Mouse (Mus musculus) urinary bladder, postnatal 36 days (tissue): ENCODE measurements at regions not wholly inside any gene's neighbourhood (a gene's known extent, or its start where the extent isn't known, plus 50 kb on each side); places are given as distances from the start of the nearest gene placed in this dataset.

ENCODE experiments used
- DNase-seq, 2 experiments: peaks; one replicate each; pipeline ENCODE4 v3.0.0; 2022; ENCODE audit warnings: low spot score in 2 of 2, mixed read lengths in 1 of 2

GRCm38 (mm10) chr13:60511101-60511500 is 90.6 kb upstream of the Dapk1 start:
- no peak for DNase-seq

- DNase-seq, result no peak
These were observed 90.1 kb upstream of the Dapk1 start for GRCm38 (mm10) chr13:60511628-60512027.

DNA sequence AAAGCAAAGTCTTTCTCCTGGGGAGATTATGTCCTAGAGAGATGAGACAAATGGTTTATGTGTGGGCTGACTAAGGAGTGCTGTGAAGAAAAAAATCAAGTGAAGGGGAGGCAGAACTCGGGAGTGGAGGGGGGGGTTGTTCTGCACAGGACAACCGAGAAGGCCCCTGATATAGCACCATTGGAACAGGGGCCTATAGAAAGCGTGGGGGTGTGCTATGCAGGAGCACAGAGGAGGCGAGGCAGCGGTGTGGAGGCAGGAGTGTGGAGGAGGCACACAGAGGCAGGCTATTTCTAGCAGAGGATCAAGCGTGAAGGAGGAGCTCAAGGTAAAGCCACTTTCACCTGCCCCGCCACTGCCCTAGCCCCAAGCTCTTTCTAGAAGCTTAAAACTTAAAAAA is 88.0 kb upstream of the Dapk1 start:
- DNase-seq, result no peak

DNA sequence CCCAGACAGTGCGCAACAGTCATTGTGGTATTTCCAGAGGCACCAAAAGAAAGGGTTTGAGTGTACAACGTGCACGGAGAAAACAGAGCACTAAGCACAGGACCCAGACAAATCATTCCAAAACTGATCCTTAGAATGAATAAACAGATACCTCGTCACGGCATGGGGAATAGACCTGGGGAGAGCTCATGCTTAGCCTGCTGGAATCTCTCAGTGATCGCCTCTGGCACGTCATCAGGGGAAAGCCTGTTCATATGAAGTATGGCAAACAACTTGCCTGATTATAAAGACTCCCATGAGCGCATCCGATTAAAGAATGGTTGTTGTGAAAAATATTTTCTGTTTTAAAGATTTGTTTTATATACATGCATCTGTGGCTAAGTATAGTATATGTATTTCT is 86.9 kb upstream of the Dapk1 start:
- DNase-seq, result no peak

DNA sequence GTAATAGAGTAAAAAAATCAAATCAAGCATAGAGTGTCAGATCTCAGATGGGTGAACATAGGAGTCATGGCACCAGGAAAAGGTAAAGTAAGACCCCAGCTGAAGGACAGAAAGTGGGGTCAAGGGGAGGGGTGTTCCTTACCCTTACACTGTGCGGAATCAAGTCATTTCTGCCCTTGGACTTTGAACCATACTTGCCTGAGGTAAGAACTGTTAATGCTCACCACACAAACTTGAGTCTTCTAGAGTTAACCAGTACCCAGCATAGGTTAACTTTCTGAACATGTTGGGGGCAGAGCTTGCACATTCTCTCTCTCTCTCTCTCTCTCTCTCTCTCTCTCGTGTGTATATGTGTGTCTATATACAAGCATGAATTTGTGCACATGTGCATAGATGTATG is 83.7 kb upstream of the Dapk1 start:
- no peak for DNase-seq

- no peak for DNase-seq
These were observed 82.0 kb upstream of the Dapk1 start for GRCm38 (mm10) chr13:60519708-60520107.

DNA sequence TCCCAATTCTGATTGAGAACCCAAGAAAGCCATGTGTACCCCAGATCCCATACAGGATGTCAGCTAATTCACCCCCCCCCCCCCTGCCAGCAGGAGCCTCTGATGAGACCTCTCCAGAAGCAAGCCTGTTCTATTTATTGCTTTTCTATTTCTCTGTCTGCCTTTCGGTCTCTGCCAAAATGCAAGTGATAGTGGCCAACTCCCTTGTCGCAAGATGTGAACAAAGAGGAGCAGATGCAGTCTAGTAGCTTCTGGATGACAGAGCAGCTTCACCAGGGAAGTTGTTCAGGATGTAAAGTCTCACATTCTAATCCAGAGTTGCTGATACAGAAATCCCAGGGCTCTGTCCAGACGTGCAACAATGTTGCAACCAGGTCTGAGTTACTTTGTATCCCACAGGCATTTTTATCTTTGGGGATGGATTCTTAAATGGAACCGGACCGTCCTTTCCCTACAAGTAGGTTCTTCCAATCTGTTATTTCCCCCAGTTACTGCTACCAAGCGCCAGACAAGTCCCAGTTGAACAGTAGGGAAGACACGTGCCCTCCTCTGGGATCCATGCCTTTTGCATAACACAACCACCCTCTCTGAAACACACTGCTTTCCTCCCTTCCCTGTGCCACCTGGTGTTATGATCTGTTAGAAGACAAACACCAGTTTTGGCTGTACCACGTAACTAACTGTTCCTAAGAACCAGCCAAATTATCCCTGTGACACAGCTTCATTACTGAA is 78.9 kb upstream of the Dapk1 start:
- peak in 1 of 2 experiments; percentile 8 for DNase-seq

GRCm38 (mm10) chr13:60527806-60528205 is 73.9 kb upstream of the Dapk1 start:
- no peak for DNase-seq

GRCm38 (mm10) chr13:60528819-60529218 is 72.9 kb upstream of the Dapk1 start:
- no peak for DNase-seq

DNA sequence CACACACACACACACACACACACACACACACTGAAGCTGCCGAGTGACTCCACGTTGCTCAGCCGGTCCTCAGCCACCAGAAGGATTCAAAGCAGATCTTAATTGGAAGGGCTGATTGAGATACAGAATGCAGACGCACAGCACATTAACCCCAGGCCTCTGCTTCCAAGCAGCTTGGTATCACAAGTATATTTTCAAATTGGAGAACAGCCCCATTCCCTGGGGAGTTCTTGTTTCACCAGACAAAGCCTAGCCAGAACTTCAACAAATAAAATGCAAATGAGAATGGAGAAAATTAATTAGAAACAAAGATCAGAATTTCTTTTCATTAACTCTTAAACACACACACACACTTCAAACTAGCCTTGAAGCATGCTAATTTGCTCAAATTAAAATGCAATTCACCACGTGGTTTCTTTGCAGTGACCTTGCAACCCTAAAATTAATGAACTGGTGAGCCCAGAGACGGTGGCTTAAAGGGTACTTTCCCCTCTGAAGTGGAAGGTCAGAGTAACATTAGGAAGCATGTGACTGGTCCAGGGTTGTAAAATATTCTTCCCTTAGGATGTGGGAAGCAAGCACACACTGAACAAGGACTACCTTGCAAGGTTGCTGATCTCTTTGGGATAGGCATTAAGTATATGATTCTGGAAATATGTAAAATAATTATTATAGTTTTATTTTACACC is 72.2 kb upstream of the Dapk1 start:
- DNase-seq, result no peak

GRCm38 (mm10) chr13:60533871-60534427 is 67.8 kb upstream of the Dapk1 start:
- no peak for DNase-seq

- DNase-seq, result no peak
These were observed 67.2 kb upstream of the Dapk1 start for GRCm38 (mm10) chr13:60534501-60534900.

DNA sequence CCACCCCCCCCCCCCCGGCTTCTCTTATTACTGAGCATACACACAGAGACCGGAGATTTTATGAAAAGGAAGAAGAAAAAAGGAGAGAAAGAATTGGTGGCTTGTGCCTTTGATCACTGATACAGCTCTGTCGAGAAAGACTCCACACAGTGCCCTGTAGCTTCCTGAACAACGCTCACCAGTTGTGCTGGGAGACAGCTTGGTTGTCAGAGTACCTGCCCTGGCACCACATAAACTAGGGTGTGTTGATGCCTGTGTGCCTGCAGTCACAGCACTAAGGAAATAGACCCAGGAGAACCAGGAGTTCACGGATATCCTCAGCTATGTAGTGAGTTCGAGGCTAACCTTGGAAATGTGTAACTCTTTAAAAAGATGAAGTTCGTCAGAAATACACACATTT is 66.7 kb upstream of the Dapk1 start:
- no peak for DNase-seq

- no peak for DNase-seq
These were observed 65.0 kb upstream of the Dapk1 start for GRCm38 (mm10) chr13:60536725-60537124.

- DNase-seq, result no peak
These were observed 63.6 kb upstream of the Dapk1 start for GRCm38 (mm10) chr13:60538110-60538509.

- DNase-seq, result no peak
These were observed 60.6 kb upstream of the Dapk1 start for GRCm38 (mm10) chr13:60541165-60541564.

DNA sequence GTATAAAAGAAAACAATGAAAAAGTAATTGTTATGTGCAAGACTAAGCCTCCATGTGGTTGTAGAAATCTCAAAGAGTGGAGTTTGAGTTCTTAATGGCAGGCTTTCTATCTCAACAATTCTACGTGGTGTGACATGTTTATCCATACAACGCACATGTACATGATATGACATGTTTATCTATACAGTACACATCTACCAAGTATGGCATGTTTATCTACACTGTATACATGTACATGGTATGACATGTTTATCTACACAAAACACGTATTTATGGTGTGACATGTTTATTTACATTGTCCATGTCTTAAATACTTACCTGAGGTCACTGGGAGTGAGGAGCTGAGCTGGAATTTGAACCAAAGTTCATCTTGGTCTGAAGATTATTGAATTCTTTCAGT is 57.4 kb upstream of the Dapk1 start:
- no peak for DNase-seq

DNA sequence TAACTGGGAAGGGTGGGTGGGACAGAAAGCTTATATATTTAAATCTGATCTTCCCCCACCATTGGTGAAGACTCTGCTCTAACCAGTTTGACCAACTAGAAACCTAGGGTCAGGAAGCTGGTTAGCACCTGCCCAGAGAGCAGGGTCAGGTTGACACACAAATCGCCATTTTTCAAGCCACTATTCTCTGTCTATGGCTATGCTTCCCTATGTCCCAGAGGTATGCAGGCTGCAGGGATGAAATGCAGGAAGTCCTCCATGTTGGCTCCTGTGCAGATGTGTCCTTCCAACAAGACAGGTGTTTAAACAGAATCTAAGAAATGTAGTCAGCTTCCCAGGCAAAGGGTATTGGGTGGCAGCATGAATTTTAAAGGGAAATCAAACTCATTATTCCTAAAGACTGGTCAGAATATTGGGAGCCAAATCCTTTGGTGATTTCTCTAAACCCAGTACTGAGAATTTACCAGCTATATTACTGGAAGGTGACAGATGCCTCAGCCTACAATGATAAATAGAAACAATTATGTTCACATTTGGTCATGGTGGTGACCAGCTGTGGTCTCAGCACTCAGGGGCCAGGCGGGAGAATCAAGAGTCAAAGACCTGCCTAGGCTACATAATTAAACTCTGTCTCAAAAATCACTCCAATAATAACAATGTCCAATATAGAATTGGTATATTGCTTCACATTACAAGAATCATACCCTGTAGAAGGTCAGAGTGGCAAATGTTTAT is 55.6 kb upstream of the Dapk1 start:
- no peak for DNase-seq
